Mouse (Mus musculus): ENCODE data around the gene Sirt1.
"Not testable (repeated sequence)": the region's sequence is repeated elsewhere in the genome, so short reads cannot be mapped to it uniquely, and the experiment has no call there.

The Sirt1 gene

DNA sequence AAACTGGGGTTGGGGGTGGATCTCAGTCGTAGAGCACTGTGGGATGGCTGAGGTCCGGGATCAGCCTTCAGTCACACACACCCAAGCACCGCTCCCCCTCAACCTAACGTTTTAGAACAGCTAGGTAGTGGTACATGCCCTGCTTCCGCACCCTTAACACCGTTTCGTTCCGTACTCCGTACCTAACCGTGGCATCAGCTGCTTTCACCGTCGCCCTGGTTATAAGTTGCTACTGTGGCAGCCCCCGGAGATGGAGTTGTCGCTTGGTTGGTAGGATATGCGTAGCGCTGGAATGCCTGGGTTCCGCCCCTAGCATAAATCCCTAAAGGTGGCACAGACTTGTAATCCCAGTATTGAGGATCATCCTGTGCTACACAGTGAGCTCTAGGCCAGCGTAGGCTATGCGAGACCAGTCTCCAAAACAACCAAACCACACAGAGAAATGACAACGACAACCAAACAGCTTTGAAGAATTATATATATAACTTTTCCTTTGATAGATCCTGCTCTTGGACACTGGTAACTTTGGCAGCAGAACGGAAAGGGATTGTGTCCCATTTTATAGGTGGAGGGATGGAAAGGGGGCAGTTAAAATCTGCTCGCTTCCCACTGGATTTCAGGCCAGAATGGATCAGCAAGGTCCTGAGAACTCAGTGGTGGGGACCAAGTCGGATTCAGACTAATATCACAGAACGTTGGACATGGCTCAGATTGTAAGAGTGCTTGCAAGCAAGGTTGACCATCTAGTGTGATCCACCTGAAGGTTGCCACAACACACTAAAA, at the start of gene Sirt1:
TSS of gene Sirt1 (minus strand) at position 207 of the 783 bp plus-strand sequence.
- peak; percentile 14 for DNase-seq

DNA sequence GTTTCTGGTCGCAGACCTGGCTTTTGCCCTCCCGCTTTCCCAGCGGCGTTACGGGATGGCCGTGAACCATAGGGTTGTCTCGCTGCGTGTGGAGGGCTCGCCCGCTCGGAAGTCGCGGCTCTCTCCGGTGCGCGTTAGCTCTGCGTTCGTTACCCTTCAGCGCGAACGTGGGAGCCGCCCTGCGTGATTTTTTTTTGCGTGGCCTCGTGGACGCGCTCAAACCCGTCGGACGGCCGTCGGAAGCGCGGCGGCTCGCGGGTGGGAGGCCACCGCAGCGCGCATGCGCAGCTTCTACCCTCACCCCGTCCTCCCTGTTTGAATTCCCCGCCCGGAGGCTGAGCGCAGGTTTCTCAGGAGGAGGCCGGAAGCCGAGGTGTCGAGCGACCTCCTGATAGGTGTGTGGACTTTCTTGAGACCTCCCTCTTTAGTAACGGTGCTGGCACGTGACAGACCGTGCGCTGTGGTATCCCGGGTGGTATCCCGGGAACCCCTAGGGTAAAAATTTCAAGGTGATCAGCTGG, 48.3 kb upstream of the Sirt1 start, which contains the start of gene Ctnna3:
TSS of gene Ctnna3 (plus strand) at position 314 of the 521 bp plus-strand sequence.
- DNase-seq = peak; percentile 83

DNA sequence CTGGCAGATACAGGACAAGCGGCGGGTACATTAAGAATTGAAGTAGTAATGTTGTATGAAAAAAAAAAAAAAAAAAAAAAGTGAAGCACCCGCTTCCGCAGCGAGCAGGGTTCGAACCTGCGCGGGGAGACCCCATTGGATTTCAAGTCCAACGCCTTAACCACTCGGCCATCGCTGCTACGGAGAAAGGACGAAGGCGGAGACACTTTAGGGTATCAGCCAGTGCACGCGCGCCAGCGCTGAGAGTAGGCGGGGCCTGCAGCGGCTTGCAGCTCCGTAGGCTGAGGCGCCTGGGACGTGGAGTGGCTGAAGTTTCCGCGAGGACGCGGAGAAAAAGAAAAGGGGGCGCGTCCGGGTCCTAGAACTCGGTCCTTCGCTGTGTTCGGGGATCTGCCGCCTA, 47.9 kb upstream of the Sirt1 start:
- peak; percentile 98 for DNase-seq

DNA sequence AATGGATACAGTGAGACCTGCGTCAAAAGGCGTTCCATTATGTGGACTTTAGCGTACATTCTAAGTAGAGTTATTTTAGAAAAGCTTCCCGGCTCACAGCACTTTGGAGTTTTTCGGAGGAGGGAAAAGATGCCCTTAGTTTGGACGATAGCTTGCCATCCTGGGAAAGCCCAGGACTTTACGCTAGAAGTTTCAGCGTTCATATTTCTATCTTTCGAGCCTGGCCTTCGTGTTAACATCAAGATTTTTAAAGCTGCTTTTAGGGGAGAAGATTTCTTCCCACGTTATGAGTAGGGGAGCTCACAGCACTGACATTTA, 47.5 kb upstream of the Sirt1 start:
- DNase-seq = no peak

DNA sequence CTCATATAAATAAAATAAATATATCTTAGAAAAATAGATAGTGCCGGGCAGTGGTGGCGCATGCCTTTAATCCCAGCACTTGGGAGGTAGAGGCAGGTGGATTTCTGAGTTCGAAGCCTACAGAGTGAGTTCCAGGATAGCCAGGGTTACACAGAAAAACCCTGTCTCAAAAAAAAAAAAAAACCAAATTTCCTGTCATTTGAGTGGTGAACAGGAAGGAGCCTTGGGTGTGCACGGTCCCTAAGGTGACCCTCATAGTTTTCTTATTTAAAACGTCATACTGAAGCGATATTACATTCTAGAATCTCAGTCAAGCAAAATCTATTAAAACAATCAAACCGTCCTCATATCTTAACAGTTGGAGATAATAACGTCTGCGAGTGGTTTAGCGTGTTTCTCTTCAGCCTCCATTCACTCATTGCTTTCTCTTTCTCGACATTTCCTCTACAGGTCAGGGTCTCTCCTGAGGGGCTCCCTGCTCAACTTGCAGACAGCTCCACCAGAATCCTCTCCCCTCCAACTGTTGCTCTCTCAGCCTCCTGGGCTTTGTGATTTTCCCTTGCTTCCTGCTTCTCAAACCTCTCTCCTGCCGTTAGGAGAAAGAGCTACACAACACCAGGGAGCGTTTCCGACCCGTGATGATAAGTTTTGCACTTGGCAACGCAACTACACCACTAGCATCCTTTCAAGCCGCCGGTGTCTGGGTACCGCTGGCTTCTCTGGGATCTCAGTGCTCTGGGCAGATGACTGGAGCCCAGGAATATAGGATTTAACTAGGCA, 46.9 kb upstream of the Sirt1 start:
- DNase-seq = peak; percentile 20

DNA sequence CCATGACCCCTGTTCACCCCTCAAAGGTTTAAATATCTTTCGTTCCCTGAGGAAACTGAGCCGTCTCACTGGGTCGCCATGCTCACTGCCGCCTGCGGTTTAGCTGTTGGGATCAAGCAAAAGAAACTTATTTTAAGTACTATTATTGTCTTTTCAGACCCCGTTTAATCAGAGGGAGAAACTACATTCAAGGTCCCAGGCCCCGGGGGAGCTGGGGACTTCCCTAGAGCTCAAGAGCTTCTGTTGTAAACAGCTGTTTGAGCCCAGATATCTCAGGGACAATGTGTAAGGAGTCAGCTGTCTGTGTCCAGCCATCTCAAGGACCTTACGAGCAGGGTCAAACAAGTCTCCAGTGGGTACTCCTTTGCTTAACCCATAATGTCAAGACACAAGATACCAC, 45.6 kb upstream of the Sirt1 start:
- DNase-seq = no peak

DNA sequence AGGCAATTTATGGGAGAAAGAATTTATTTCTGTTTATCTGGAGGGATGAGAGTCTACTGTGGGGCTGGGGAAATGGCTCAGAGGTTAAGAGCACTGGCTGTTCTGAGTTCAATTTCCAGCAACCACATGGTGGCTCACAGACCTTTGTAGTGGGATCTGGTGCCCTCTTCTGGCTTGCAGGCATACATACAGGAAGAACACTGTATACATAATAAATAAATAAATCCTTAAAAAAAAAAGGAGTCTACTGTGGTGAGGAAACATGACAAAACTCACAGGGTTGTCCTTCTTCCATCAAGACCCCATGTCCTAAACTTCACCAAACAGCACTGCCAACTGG, 42.9 kb upstream of the Sirt1 start:
- peak; percentile 15 for DNase-seq

DNA sequence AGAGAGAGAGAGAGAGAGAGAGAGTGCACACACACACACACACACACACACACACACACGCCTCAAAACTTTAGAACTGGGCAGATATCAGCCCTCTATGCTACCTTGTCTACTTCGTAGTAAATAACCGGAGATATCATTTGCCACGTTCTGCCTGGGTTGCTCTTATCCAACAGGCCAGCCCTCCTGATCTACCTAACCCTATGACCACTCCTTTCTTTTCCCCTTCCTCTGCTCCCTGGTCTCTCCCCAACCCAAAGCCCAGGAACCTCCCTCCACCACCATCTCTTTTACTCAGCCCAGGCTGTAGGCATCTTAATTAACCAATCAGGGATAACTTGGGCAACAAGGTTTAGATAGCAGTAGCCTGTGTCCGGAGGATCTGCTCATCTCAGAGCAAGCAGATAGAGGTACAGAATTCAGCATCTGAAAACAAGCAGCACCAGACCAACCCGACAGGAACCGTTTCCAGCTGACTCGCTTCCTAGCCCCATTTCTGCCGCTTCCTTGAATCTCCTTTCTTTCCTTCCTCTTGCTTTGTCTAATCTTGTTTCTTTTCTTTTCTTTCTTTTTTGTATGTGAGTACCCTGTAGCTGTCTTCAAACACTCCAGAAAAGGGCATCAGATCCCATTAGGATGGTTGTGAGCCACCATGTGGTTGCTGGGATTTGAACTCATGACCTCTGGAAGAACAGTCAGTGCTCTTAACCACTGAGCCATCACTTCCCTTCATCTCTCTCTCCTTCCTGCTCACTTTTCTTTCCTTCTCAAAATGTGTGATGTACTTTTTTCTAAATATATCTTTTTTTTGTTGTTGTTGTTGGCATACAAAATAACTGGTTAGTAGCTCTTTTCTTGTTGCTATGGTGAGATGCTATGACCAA, 42.3 kb upstream of the Sirt1 start:
- no peak for DNase-seq

DNA sequence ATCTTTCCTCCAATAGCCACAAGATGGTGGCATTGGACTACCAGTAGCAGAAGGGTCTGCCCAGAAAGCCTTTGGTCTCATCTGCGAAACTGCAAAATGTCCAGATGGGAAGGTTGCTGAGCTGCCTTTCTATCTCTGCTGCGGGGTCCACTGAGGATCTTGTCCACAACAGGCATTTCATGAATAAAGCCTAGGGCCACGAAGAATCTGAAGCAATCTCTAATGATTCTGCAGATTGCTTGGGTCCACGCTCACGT, 41.2 kb upstream of the Sirt1 start:
- DNase-seq = no peak

DNA sequence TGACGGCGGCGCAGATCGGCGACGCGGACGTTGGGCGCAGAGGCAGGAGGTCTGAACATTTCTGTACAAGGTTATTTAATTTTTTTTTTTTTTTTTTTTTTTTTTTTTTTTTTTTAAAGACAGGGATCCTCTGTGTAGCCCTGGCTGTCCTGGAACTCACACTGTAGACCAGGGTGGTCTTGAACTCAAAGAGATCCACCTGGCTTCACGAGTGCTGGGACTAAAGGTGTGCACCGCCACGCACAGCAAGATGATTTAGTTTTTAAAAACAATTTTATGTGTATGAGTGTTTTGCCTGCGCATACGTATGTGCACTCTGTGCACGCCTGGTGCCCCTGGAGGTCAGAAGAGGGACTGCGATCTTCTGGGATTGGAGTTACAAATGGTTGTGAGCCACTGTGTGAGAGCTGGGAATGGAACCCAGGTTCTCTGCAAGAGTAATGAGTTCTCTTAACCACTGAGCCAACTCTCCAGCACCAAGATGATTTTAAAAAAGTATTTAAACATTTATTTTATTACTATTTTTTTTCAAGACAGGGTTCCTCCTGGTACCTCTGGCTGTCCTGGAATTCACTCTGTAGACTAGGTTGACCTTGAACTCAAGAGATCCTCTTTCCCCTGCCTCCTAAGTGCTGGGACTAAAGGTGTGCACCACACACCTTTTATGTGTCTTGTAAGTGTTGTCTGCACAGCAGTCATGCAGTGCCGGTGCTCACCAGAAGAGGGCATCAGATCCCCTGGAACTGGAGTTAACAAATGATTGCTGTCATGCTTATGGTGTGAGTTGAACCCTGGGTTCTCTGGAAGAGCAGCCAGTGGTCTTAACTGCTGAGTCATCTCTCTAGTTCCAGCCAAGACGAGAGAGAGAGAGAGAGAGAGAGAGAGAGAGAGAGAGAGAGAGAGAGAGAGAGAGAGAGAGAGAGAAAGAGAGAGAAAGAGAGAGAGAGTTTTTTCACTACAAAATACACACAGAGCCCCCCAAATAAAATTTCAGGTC, 40.5 kb upstream of the Sirt1 start, which contains the start of gene Gm7075:
TSS of gene Gm7075 (minus strand) at position 51 of the 997 bp plus-strand sequence.
- peak; percentile 53 for DNase-seq

DNA sequence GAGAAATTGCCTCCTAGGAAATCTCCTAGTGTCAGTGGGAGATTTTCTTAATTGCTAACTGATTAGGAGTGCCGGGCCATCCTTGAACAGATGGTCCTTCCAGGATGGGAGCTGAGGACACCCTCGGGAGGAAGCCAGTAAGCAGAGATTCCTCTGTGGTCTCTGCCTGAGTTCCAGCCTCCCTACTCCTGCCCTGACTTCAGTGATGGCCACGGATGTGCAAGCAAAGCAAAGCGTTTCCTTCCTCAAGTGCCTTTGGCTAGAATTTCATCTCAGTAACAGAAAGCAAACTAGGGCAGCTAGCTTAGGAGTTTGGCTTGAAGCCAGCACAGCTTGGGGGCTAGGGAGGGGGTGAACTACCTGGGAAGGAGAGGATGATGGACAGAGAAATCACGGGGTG, 35.6 kb upstream of the Sirt1 start:
- DNase-seq = no peak

DNA sequence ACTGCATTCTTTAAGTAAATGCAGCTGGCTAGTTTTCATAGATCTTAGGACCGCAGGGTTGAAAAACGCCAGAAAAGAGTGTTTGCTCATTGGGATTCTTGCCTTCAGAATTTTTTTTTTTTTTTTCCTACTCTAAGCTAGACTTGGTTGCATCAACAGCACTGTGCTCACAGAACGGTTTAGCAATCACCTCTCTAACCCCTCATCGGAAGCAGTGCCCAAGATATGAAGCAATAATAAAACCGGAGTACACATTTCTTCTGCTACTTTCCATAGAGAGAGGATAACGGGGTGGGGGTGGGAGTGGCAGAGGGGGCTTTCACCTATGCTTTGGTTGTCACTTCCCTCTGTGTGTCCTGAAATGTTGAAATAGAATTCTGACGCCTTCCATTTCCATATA, 34.3 kb upstream of the Sirt1 start:
- no peak for DNase-seq

DNA sequence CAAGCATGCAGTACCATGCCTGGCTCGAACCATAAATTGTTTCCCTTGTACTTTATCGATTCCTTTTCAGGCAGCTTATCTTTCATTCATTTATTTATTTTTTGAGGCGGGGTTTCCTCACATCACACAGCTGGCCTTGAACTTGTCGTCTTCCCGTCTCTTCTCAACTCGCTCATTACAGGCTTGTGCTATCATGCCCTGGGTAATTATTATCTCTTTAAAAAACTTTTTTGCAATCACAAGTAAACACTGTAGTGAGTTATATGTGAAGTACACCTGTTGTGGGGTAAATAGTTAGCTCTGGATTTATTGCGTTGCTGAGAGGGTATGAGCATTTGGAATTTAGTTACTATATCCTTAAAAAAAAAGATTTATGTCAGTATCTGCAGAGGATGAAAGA, 33.8 kb upstream of the Sirt1 start:
- no peak for DNase-seq

DNA sequence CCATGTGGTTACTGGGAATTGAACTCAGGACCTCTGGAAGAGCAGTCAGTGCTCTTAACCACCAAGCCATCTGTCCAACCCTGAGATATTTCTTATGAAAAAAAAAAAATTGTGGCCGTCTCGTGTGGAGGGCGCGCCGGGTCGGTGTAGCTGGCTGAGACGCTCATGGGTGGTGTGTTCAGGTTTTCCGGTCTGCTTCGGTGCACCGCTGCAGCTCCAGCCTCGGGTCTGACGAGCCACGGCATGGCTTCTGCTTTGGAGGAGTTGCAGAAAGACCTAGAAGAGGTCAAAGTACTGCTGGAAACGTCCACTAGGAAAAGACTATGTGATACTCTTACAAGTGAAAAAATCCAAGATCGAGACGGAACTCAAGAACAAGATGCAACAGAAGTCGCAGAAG, 31.3 kb upstream of the Sirt1 start:
- no peak for DNase-seq

DNA sequence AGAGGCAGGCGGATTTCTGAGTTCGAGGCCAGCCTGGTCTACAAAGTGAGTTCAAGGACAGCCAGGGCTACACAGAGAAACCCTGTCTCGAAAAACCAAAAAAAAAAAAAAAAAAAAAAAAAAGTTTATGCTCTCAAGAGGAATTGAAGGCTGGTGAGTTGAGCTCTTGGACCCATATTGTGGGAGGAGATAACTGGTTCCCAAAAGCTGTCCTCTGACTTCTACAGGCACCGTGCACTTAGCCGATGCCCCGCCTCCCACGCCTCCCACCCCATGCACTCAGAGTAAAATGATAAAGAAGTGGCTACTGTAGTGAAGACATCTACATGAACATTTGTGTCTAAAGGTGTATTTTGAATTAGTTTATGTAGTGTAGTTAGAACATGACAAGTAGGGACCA, 30.2 kb upstream of the Sirt1 start:
- not testable (repeated sequence) for DNase-seq

DNA sequence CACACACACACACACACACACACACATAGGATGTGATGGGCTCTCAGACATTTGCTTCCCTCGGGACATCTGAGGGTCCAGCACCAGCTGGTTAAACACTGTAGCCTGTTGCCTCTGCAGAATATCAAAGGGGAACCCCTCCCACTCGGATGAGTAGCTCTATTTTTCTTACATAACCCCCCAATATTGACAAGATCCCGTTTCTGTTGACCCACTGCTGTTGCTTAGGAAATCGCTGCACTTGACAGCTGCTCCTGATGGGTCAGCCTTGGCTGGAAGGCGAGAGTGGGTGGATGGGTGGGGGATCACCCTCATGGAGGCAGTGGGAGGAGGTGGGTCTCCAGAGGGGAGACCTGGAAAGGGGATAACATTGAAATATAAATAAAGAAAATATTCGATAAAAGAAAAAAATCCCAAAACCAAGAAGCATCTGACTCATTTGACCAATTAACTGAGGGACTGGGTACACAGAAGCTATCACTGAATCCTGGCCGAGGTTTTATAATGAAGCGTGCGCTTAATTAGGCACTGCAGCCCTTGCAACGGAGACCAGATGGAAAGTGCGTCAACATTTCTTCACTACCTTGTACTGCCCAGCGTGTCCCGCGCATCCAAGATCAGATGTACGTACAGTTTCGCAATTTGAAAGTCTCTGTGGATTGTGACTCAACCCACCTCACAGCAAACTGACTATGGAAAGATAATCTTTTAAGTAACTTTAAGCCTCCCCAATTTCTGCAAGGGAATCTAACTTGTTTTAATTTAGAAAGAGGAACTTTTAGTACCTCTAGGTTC, 28.9 kb upstream of the Sirt1 start:
- DNase-seq = no peak

DNA sequence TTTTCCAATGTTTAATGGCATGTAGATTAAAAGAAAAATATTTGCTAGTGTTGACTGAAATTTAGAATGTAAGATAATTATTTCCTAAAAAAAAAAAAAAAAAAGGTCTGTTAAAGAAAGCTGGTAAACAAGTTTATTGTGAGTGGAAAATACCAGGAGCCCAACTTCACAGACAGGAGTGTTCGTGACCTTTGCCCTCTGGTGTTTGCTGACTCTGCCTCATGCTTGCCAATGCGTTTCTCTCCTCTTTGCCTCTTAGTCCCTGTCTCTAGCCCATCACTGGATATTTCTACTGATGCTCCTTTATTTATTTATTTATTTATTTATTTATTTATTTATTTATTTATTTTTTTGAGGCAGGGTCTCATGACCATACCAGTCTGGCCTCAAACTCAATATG, 22.1 kb upstream of the Sirt1 start:
- no peak for DNase-seq

DNA sequence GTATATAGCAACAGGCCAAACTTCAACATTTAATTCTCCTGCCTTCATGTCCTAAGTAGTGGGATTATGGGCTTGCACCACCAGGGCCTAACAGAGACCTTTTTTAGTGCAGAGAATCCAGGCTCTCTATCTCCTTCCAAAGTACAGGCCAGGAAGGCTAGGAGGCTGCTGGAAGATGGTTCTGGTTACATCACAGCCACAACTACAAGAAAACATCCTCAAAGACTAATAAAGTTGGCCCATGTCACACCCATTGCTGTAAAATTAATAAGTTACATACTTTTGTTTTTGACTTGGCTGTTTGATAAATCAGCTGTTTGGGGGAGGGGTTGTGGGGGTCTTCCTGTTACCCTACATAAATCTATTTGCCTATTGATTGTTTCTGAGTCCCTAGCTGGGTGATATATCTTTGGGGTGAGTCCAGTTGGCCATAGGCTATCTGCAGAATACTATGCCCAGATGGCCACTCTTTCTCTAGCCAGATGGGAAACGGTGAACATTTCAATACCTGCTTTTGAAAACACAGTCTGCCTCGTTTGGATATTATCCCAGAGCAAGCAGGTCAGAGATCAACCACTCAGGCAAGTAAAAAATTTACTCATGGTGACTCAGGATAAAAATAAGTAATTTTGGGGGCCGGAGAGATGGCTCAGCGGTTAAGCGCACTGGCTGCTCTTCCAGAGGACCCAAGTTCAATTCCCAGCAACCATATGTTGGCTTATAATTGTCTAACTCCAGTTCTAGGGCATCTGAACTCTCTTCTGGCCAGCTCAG, 21.4 kb upstream of the Sirt1 start:
- no peak for DNase-seq

DNA sequence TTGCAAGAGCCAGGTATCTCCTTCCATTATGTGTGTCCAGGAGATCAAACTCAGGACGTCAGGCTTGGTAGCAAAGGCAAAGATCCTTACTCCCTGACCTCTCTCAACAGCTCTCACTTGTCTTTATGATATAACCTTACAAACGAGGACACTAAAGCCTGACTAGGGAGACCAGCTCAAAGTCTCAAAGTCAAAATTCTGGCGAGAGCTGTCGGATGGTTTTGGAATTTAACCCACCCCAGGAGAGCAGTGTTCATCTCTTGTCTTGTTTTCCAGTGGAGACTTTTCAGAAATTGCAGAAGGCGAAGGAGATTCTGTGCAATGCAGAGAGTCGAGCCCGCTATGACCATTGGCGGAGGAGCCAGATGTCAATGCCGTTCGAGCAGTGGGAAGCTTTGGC, 15.5 kb upstream of the Sirt1 start:
- DNase-seq = no peak

DNA sequence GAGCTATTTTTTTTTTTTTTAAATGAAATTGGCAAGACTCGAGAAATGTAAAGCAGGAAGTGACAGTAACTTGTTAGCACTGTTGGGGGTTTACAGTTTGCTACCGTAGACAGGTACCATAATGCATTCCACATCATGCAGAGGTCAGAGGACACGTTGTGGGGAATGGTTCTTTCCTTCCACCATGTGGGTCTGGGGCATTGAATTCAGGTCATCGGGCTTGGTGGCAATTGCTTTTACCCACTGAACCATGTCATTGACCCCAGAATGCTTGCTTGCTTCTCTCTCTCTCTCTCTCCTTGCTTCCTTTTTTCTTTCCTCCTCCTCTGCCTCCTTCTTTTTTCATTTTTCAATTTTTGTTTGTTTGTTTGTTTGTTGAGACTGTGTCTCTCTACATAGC, 7.4 kb upstream of the Sirt1 start:
- DNase-seq = no peak

DNA sequence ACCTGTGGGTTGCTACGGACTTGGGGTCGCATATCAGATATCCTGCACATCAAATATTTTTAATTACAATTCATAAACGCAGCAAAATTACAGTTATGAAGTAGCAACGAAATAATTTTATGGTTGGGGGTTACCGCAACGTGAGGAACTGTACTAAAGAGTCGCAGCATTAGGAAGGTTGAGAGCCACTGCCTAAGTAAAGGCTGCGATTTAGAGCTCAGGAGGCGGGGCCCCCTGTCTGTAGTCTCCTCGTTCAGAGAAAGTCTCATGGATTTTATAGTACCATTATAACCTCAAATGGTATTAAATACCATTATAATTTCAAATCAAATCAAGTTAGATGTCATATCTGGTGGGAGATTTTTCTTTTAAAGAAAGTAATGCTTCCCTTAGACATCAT, 5.5 kb upstream of the Sirt1 start:
- DNase-seq = no peak

All from right cerebral cortex, postnatal 4 days (tissue).